Mouse (Mus musculus) ES-Bruce4 (cell line): ENCODE data around the gene Ric3. TPM values are rescaled to one million over a fixed set of nuclear protein-coding genes. Genes with fewer than 3 reads are reported as not detected.

Experiments used
- H3K27ac ChIP-seq: 2 replicates; pipeline ENCODE4 v1.5.1; 2012; ENCODE audit warnings: low read length, inconsistent platforms; ENCODE audit not compliant: insufficient read depth
- H3K27me3 ChIP-seq: 2 replicates; pipeline ENCODE4 v1.6.1; 2012; ENCODE audit warnings: mild to moderate bottlenecking, low read length, inconsistent platforms; ENCODE audit not compliant: control insufficient read depth, poor library complexity, insufficient read depth, severe bottlenecking
- H3K36me3 ChIP-seq: 2 replicates; pipeline ENCODE4 v1.6.1; 2012; ENCODE audit warnings: inconsistent platforms, mild to moderate bottlenecking, low read length, moderate library complexity; ENCODE audit not compliant: control insufficient read depth, poor library complexity, insufficient read depth, severe bottlenecking
- H3K4me1 ChIP-seq: one replicate; pipeline ENCODE4 v1.8.1; 2011; ENCODE audit warnings: low read length; ENCODE audit not compliant: control insufficient read depth, insufficient read depth
- H3K4me3 ChIP-seq: 2 replicates; pipeline ENCODE4 v1.5.1; 2011; ENCODE audit warnings: low read depth, mild to moderate bottlenecking, low read length
- H3K9ac ChIP-seq: 2 replicates; pipeline ENCODE4 v1.6.1; 2012; ENCODE audit warnings: low read depth, mild to moderate bottlenecking, inconsistent platforms; ENCODE audit not compliant: poor library complexity, severe bottlenecking
- H3K9me3 ChIP-seq: replicated peaks from 2 replicates; pipeline ENCODE4 v1.6.1; 2012; ENCODE audit warnings: mild to moderate bottlenecking, low read length, inconsistent platforms; ENCODE audit not compliant: control insufficient read depth, poor library complexity, insufficient read depth, severe bottlenecking
- CTCF ChIP-seq: IDR thresholded peaks from one replicate; pipeline ENCODE4 v1.8.1; 2011; ENCODE audit warnings: low read depth, low read length
- EP300 ChIP-seq: IDR thresholded peaks from 2 replicates; pipeline ENCODE4 v1.6.1; 2011; ENCODE audit warnings: low read depth, low read length; ENCODE audit not compliant: insufficient read depth
- POLR2A ChIP-seq: IDR thresholded peaks from one replicate; pipeline ENCODE4 v1.8.1; 2011; ENCODE audit warnings: low read length; ENCODE audit not compliant: insufficient read depth
- polyA plus RNA-seq: library from polyadenylated mRNA; stranded (reverse); fragments of >200 nt; gene quantifications from 2 replicates; pipeline ENCODE4 v1.2.4, GENCODE M21; 2011; ENCODE audit warnings: low read depth; ENCODE audit not compliant: missing spikeins, insufficient read depth, insufficient read length

Gene Ric3
- polyA plus RNA-seq, 1 experiment: 5.4 TPM

DNA sequence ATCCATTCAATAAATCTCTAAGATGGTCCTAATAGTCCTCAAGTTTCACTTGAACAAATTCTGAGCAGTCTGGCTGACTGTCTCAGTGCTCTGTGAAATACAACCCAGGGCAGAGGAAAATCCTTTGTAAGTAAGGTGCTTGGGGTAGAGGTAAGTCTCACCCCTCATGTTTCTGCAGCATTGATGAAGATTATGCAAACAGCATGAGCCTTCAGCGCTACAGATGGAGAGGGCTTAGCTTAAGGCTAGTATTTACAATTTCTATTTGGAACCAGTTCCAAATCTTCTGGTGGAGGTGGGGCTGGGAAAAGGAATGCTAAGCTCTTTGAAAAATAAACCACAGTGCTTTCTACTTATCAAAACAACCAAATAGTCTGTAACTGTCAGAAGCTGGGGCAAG is 44.1 kb downstream of the Ric3 start:
- H3K4me3 ChIP-seq: no peak overlapping the region
- H3K27me3 ChIP-seq: no peaks in the 10 kb centered on the region
- H3K9me3 ChIP-seq: no peaks in the 10 kb centered on the region
- TF ChIP-seq EP300 (no peak), POLR2A (no peak), CTCF (no peak)
- H3K27ac ChIP-seq: no peak overlapping the region
- H3K9ac ChIP-seq: no peak overlapping the region
- no peaks in the 10 kb centered on the region for H3K4me1 ChIP-seq
- H3K36me3 ChIP-seq: no peaks in the 10 kb centered on the region

DNA sequence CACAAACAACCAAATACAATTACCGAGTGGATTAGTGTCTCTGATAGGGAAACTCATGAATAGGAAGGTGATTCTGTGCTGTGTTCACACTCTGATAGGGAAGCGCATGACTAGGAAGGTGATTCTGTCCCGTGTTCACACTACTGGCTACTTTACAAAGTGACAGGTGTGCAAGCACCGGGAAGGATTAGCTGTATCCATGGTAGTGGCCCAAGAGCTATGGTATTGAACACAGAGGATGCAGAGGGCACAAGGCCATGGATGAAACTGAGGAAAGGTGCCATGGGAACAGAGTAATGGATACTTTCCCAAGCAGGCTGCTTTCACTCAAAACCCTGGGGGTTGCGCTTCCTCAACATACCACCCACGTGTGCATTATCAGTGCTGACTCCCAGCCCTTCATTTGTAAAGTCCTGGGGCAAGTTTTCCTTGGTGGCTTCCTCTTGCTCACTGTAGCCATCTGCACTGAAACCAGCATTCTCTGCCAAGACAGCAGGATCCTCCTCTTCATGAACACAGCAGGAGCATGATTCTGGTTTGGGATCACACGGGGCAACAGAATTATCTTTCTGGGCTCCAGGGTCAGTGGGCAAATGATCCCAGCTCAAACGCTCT is 44.9 kb downstream of the Ric3 start:
- no peak overlapping the region for H3K9ac ChIP-seq

DNA sequence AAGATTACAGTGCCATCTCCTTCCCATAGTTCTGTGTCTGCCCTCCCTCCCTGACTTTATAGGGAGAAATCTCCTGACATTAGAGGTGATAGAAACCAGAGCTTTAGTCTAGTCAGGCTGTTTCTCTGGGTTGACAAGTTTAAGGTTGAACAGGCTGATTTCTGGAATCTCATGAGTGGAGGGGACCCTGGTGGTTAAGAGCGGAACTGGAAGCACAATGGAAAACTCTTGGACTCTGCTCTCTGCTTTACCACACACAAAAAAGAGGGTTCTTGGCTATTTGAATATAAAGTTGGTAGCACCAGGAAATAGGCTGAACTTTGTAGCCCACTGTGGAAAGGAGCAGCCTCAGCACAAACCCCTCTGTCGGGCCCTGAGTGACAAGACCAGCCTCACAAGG is 51.1 kb downstream of the Ric3 start:
- Histone ChIP-seq H3K9ac (no peak overlapping the region), H3K36me3 (no peaks in the 10 kb centered on the region), H3K4me1 (no peaks in the 10 kb centered on the region), H3K9me3 (no peaks in the 10 kb centered on the region), H3K27ac (no peak overlapping the region), H3K4me3 (no peak overlapping the region), H3K27me3 (no peaks in the 10 kb centered on the region)
- no peak for TF ChIP-seq POLR2A
- TF ChIP-seq CTCF: no peak
- TF ChIP-seq EP300: no peak

More for the DNA sequence above, 44.9 kb downstream of the Ric3 start:
- H3K27ac ChIP-seq: no peak overlapping the region
- H3K9me3 ChIP-seq: no peaks in the 10 kb centered on the region
- H3K36me3 ChIP-seq: no peaks in the 10 kb centered on the region
- H3K4me3 ChIP-seq: no peak overlapping the region
- H3K4me1 ChIP-seq: no peaks in the 10 kb centered on the region
- H3K27me3 ChIP-seq: no peaks in the 10 kb centered on the region
- TF ChIP-seq CTCF: no peak
- no peak for TF ChIP-seq POLR2A
- TF ChIP-seq EP300: no peak

DNA sequence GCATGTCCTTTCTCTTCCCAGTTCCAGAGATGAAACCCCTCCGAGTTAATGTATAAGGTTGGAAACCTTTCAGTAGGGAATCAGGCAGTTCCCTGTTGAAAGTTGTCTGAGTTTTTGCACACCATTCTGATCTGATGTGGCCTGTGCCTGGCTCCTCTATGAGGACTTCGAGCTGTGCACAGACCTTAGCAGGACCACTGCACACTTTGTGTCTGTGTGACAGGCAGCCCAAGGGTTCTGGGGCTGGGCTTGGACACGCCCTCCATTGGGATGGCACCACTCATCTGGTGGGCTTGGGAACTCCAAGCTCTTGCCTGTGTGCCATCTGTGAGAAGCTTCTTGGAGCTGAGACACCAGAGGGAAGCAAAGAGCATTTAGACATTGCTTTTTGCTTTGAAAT is 51.8 kb downstream of the Ric3 start:
- Histone ChIP-seq H3K9me3 (no peaks in the 10 kb centered on the region), H3K27ac (no peak overlapping the region), H3K27me3 (no peaks in the 10 kb centered on the region), H3K9ac (no peak overlapping the region), H3K4me1 (no peaks in the 10 kb centered on the region), H3K4me3 (no peak overlapping the region), H3K36me3 (no peaks in the 10 kb centered on the region)
- TF ChIP-seq CTCF (no peak), POLR2A (no peak), EP300 (no peak)

DNA sequence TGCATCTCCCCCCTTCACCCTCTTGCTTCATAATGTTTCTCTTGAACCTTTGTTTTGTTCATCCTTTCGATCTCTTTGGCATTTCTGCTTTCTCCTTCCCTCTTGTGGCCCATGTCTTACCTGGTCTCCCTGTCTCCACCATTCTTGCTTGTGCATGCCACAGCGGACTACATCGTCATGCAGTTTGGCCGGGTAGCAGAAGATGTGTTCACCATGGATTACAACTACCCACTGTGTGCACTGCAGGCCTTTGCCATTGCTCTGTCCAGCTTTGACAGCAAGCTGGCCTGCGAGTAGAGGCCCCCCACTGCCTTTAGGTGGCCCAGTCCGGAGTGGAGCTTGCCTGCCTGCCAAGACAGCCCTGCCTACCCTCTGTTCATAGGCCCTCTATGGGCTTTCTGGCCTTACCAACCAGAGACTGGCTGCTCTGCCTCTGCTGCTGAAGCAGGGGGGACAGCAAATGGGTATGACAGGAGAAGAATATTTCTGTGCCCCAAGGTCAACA is 53.1 kb downstream of the Ric3 start:
- Histone ChIP-seq H3K4me1 (no peaks in the 10 kb centered on the region), H3K36me3 (no peaks in the 10 kb centered on the region), H3K9me3 (no peaks in the 10 kb centered on the region), H3K9ac (no peak overlapping the region), H3K4me3 (no peak overlapping the region), H3K27ac (no peak overlapping the region), H3K27me3 (no peaks in the 10 kb centered on the region)
- TF ChIP-seq POLR2A (no peak), CTCF (no peak), EP300 (no peak)

DNA sequence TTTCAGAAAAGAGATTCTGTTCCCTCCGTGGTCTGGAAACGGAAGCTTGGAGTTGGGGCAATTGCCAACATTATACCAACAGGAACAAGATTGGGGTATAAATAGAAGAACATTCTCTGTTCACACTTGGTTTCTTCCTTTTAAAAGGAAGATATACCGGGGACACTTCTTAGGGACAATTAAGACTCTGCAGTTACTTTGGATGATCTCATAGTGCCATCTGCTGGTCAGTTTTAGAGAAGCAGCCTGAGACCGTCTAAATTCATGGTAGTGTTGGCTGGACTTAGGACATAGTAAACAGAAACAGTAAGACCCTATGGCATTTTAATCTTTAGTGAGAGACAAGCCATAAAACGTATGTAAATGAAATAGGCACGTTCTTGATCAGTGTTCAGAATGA is 54.9 kb downstream of the Ric3 start:
- no peaks in the 10 kb centered on the region for H3K9me3 ChIP-seq
- no peaks in the 10 kb centered on the region for H3K27me3 ChIP-seq
- TF ChIP-seq EP300: no peak
- no peak for TF ChIP-seq POLR2A
- peak; percentile 22 for TF ChIP-seq CTCF
- H3K36me3 ChIP-seq: no peaks in the 10 kb centered on the region
- H3K27ac ChIP-seq: no peak overlapping the region
- H3K4me3 ChIP-seq: no peak overlapping the region
- H3K4me1 ChIP-seq: no peaks in the 10 kb centered on the region
- no peak overlapping the region for H3K9ac ChIP-seq
